ENCODE assay signal across 22 mouse cellular contexts in the genomic region with DNA sequence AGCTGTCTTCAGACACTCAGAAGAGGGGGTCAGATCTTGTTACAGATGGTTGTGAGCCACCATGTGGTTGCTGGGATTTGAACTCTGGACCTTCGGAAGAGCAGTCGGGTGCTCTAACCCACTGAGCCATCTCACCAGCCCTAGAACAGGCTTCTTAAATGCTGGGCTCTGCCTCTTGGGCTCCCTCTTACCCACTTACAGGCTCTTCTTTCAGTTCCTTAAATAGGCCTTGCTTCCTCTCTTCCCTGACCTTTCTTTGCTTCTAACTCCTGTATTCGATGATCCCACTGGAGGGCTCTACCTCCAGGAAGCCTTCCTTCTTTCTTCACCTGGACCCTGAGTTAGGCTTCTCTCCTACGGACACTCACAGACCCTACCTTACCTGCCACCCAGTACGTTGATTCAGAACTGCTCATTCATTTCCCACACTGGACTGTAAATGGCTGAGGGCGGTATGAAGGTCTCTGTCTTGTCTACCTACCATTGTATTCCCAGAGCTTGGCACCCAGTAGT. TPM values are rescaled to one million over a fixed set of nuclear protein-coding genes. Genes with fewer than 3 reads are reported as not detected.
DNase-seq lines count a peak whose midpoint lies in the region; ATAC-seq and TF ChIP-seq lines count a peak whose summit lies in the region.
"Had no signal": no experiment of that assay in that cellular context is flagged by ENCODE, and none has a peak within 500 bp of the region (broad histone marks: within the 10 kb centered on the region; RNA-seq: fewer than 3 reads in every experiment).

No protein-coding gene starts in this region.

- no peaks in the 10 kb centered on the region for H3K79me2 ChIP-seq in CH12.LX (replicated peaks; ENCODE audit: control insufficient read depth, extremely low read depth, insufficient read depth, poor library complexity, severe bottlenecking)

- dilution Hi-C loops in CH12.LX (cut with MboI; ENCODE audit: extremely low pct_ligation_motif_present, extremely low pct_unique_long_range_greater_than_20kb, low sequenced_read_pairs) = no loop called here

- H3K4me1 ChIP-seq in CH12.LX (ENCODE audit: control insufficient read depth in 1 of 2, insufficient read depth in 2 of 2) = peaks cover 6 to 49% of the 10 kb centered on the region in 2 experiments; a peak in 3 of 4 replicates

- TF ChIP-seq EP300 in CH12.LX (IDR thresholded peaks at IDR 0.05; ENCODE audit: low read length) = no peak

- H3K9me3 ChIP-seq in CH12.LX (replicated peaks; ENCODE audit: low read length) = no peaks in the 10 kb centered on the region
- H3K9me3 ChIP-seq: embryonic facial prominence, embryonic 12.5 days; forebrain, embryonic 13.5 days; heart, embryonic 15.5 days; limb, embryonic 12.5 days; liver, embryonic 15.5 days; midbrain, embryonic 12.5 days; neural tube, embryonic 13.5 days had no signal

- no peak overlapping the region for H3K9ac ChIP-seq in CH12.LX (ENCODE audit: insufficient read depth, low read depth)
- H3K9ac ChIP-seq: embryonic facial prominence, embryonic 12.5 days; forebrain, embryonic 13.5 days; heart, embryonic 15.5 days; limb, embryonic 12.5 days; liver, embryonic 15.5 days; midbrain, embryonic 12.5 days; neural tube, embryonic 13.5 days had no signal

- no peak overlapping the region for H3K4me3 ChIP-seq in left cerebral cortex, adult 2 months
- H3K4me3 ChIP-seq in CH12.LX (replicated peaks in 1 of 3; ENCODE audit: low read depth in 2 of 3, low read length in 2 of 3, poor library complexity in 1 of 3) = no peak overlapping the region
- H3K4me3 ChIP-seq: embryonic facial prominence, embryonic 12.5 days; erythroblast, embryonic 14.5 days; forebrain, embryonic 13.5 days; heart, embryonic 15.5 days; limb, embryonic 12.5 days; liver, embryonic 15.5 days; midbrain, embryonic 12.5 days; neural tube, embryonic 13.5 days had no signal

- intact Hi-C loops in left cerebral cortex, adult 2 months (cut with DNase I) = loop anchor here (2.0 to 5.0 kb wide), 3 partner anchors 25 to 148 kb away; no protein-coding TSS in a partner anchor
- intact Hi-C loops in left cerebral cortex, postnatal 10 days (cut with DNase I) = loop anchor here (5.0 to 10.0 kb wide), 2 partner anchors 92 to 151 kb away; no protein-coding TSS in a partner anchor

- in situ Hi-C loops in CH12.LX (cut with MboI; ENCODE audit: low pct_ligation_motif_present, low pct_unique_long_range_greater_than_20kb, low sequenced_read_pairs) = loop anchor here (10.0 kb wide), 1 partner anchor 361 kb away; no protein-coding TSS in a partner anchor

- no peak for DNase-seq in left cerebral cortex, adult 2 months (ENCODE audit: extremely low spot score in 1 of 2, low spot score in 2 of 2)
- DNase-seq in left cerebral cortex, adult 9 months (ENCODE audit: low spot score in 2 of 2) = no peak
- DNase-seq in A20 (ENCODE audit: low read depth, low spot score) = peak; percentile 2
- DNase-seq in CH12.LX (ENCODE audit: extremely low read depth) = peak; percentile 75
- DNase-seq in adrenal gland, adult (ENCODE audit: inconsistent age in 2 of 2, low spot score in 1 of 2) = no peak
- no peak for DNase-seq in left cerebral cortex, postnatal 10 days (ENCODE audit: extremely low spot score in 1 of 2, low spot score in 2 of 2)
- DNase-seq: adrenal gland, postnatal 14 days; cerebellum, adult 9-10 months; kidney, adult 18-20 months; right cerebral cortex, adult 18-20 months; thymus, postnatal 25 days had no signal

- no peak for TF ChIP-seq CTCF in left cerebral cortex, adult 2 months (IDR thresholded peaks at IDR 0.05)
- no peak for TF ChIP-seq CTCF in CH12.LX (conservative IDR thresholded peaks at IDR 0.05 in 1 of 2, IDR thresholded peaks at IDR 0.05 in 1 of 2; ENCODE audit: low read depth in 2 of 2, low read length in 2 of 2)

- H3K27ac ChIP-seq in left cerebral cortex, adult 2 months = peak overlapping the region; percentile 48; the same call in 1 of the 2 replicates
- H3K27ac ChIP-seq in CH12.LX (ENCODE audit: insufficient read depth, low read depth) = no peak overlapping the region
- H3K27ac ChIP-seq: embryonic facial prominence, embryonic 12.5 days; forebrain, embryonic 13.5 days; limb, embryonic 12.5 days; liver, embryonic 15.5 days; midbrain, embryonic 12.5 days; neural tube, embryonic 13.5 days had no signal

- H3K27me3 ChIP-seq in CH12.LX (replicated peaks) = no peaks in the 10 kb centered on the region
- H3K27me3 ChIP-seq: forebrain, embryonic 13.5 days; heart, embryonic 15.5 days had no signal

- no peak for TF ChIP-seq POLR2A in CH12.LX (IDR thresholded peaks at IDR 0.05; ENCODE audit: low read depth, low read length)

- peak; percentile 77 for ATAC-seq in megakaryocyte, adult 5-6 weeks (ENCODE audit: poor library complexity, severe bottlenecking)
- ATAC-seq: activated CD4-positive, CD25-positive, alpha-beta regulatory T cell, adult 4 months; forebrain, embryonic 13.5 days had no signal

- H3K4me2 ChIP-seq in CH12.LX (ENCODE audit: insufficient read depth, low read depth, poor library complexity, severe bottlenecking) = no peak overlapping the region
- H3K4me2 ChIP-seq: embryonic facial prominence, embryonic 12.5 days; forebrain, embryonic 13.5 days; limb, embryonic 12.5 days; liver, embryonic 15.5 days; midbrain, embryonic 12.5 days; neural tube, embryonic 13.5 days had no signal

- no peak for TF ChIP-seq RAD21 in CH12.LX (IDR thresholded peaks at IDR 0.05; ENCODE audit: low read depth, low read length)

- no peaks in the 10 kb centered on the region for H3K36me3 ChIP-seq in CH12.LX (replicated peaks in 1 of 2; ENCODE audit: control insufficient read depth in 1 of 2, insufficient read depth in 1 of 2, low read length in 1 of 2)
- H3K36me3 ChIP-seq: embryonic facial prominence, embryonic 12.5 days; G1E; heart, embryonic 15.5 days; limb, embryonic 12.5 days; liver, embryonic 15.5 days; midbrain, embryonic 12.5 days; neural tube, embryonic 13.5 days had no signal

TF ChIP-seq in CH12.LX, 34 proteins besides CTCF, POLR2A, EP300 and RAD21:
- TF ChIP-seq TBP (conservative IDR thresholded peaks at IDR 0.05; ENCODE audit: low read depth, low read length) (peak; percentile 98), E2F4 (IDR thresholded peaks at IDR 0.05; ENCODE audit: insufficient replicate concordance, low read depth, low read length) (0 out of 2 replicates have a peak, but pooled peaks have one; percentile 44), IRF4 (IDR thresholded peaks at IDR 0.05; ENCODE audit: low read depth, low read length) (peak; percentile 61), ELF1 (IDR thresholded peaks at IDR 0.05; ENCODE audit: low read depth, low read length) (0 out of 2 replicates have a peak, but pooled peaks have one; percentile 40), MAX (IDR thresholded peaks at IDR 0.05; ENCODE audit: low read length) (no peak)

RNA-seq across cellular contexts. Expression of gene Cryzl2, which starts 12.9 kb away (rescaled TPM):
- 1 to 10 TPM; 3.7 to 5.0 TPM for total RNA-seq in left cerebral cortex, adult 2 months (2021)
- total RNA-seq in CH12.LX (2012; rRNA removed) (24.6 and 41.0 TPM in 2 replicates), CH12.LX (2014; rRNA removed) (23.6 and 25.0 TPM in 2 replicates)
- polyA plus RNA-seq in CH12.LX (2012; ENCODE audit: insufficient read length, low read depth) = 22.5 and 28.3 TPM in 2 replicates
- total RNA-seq in megakaryocyte, adult 5-6 weeks (2015) = 6.0 and 8.4 TPM in 2 replicates
- total RNA-seq in megakaryocyte, adult 5-6 weeks (2017) = 4.7 and 8.0 TPM in 2 replicates
- 1 to 10 TPM; 3.3 to 3.9 TPM for total RNA-seq in left cerebral cortex, postnatal 10 days (2021)
- polyA plus RNA-seq: G1E had no signal

RNA-seq across cellular contexts. Expression of gene Rasal2, which starts 33.1 kb away (rescaled TPM):
- 10 to 100 TPM; 87.6 to 90.9 TPM for total RNA-seq in left cerebral cortex, adult 2 months (2021)
- total RNA-seq in CH12.LX (2012; rRNA removed) (1.4 and 1.7 TPM in 2 replicates), CH12.LX (2014; rRNA removed) (1.5 and 1.6 TPM in 2 replicates)
- 2.0 and 2.6 TPM in 2 replicates for polyA plus RNA-seq in CH12.LX (2012; ENCODE audit: insufficient read length, low read depth)
- total RNA-seq in megakaryocyte, adult 5-6 weeks (2015) = 0.46 and 1.2 TPM in 2 replicates
- 0.73 and 0.98 TPM in 2 replicates for total RNA-seq in megakaryocyte, adult 5-6 weeks (2017)
- 10 to 100 TPM; 55.1 to 56.2 TPM for total RNA-seq in left cerebral cortex, postnatal 10 days (2021)
- polyA plus RNA-seq: erythroblast, embryonic 14.5 days had no signal

Comparison
In these comparisons a context has a peak if more than half of its experiments do, and no peak if none do; other contexts are left out.
1. DNase-seq: peak in A20 (single experiment) and CH12.LX (single experiment); none in left cerebral cortex, adult 2 months (0 of 2), left cerebral cortex, adult 9 months (0 of 2), adrenal gland, adult (0 of 2) and left cerebral cortex, postnatal 10 days (0 of 2).
2. RNA of gene Rasal2, which starts 33.1 kb away (total RNA-seq): 87.6 to 90.9 TPM in left cerebral cortex, adult 2 months and 55.1 to 56.2 TPM in left cerebral cortex, postnatal 10 days; 1.4 to 1.7 TPM in CH12.LX and 0.46 to 1.2 TPM in megakaryocyte, adult 5-6 weeks; every median in the first group is over 10 times any median in the second.